Mouse (Mus musculus) regulatory T cell (primary cell): ENCODE measurements around the gene Tmem11.

ENCODE experiments used
- in situ Hi-C: fragments of 300-600 bp; cut with MboI, MseI; formaldehyde crosslinking; loops from one replicate; pipeline ENCODE4 v1.15.1; 2025; ENCODE audit warnings: high pct_unique_total_duplicates

The Tmem11 gene

DNA sequence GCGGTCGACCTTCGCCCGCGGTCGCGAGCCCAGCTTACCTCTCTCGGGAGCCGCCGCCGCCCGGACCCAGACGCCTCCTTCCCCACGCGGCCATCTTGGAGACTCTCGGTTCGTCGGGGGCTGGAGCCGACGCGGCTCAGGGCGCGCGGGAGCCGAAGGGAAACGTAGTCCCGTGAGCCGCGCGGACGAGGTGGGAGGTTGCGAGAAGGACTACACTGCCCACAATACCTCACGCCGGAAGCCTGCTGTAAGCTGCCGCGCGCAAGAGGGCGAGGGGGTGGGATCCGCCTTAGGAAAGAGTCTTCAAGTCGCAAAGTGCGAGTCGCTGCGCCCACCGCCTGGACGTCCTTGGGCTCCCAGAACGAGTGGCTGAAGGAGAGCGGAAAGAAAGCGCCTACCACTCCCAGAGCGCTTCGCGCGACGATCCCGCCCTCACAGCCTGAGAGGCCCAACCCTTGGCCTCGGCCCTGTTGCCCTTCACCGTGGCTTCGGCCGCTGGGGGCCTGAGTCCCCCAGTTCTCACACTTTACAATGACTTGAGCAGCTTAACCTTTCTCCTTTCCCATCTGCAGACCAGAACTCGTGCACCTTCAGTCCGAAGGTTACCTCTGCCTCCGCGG lies at the start of gene Tmem11:
TSS of gene Tmem11 (minus strand) at position 598 of the 620 bp plus-strand sequence.
- in situ Hi-C loops, result no loop called here

DNA sequence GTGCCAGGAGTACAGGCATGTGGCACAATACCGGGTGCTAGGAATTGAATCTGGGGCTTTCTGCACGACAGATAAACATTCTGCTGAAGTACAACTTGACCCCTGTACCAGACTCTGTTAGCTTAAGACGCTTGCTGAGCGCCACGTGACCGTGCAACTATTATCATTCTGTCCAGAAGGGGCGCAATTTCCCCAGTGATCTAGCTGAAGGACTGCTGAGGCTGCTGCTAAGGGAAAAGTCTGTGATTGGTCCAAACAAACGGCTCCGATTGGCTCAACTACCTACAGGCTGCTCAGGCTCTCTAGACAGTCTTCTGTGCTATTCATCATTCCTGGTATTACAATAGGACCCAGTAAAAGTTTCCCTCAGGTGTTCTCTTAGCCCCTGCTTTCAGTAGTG lies 48.2 kb upstream of the Tmem11 start:
- in situ Hi-C loops, result loop anchor here (10.0 kb wide), 1 partner anchor 168 kb away; no protein-coding TSS in a partner anchor

DNA sequence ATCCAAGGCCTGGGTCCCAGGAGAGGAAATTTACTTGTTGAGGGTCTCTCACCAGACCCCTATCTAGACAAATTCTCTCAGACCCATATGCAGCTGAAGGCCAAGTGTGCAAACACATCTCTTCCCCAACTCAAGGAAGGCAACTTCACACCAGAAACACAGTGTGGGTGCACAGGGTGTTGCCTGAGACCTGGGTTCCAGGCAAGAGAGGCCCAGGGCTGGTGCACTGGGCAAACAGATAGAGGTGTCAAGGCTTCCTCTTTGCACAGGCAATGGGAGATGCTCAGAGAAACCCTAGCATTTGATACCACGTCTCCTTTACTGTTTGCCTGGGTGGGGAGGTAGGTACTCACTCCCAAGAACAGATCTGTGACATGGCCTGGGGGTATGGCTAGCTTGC lies 45.9 kb upstream of the Tmem11 start:
- in situ Hi-C loops, result loop anchor here (10.0 kb wide), 1 partner anchor 170 kb away; no protein-coding TSS in a partner anchor

DNA sequence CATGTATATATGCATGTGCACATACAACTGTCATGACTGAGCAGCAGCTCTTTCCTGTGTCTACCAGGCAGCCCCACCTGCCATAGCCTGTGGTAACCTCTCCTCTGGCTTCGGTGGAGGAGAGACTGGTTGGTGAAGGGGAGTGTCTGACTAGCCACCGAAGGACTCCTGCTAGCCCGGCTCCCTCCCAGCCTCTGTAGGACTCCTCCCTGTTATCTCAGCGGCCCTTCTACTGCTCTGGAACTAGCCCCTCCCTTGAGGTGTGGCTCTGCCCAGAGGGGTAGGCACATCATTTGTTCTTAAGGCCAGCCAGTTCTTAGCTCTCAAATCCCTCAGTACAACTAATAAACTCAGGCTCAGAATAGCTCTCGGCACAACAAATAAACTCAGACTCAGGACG lies 45.4 kb upstream of the Tmem11 start:
- in situ Hi-C loops, result loop anchor here (10.0 kb wide), 1 partner anchor 170 kb away; no protein-coding TSS in a partner anchor

DNA sequence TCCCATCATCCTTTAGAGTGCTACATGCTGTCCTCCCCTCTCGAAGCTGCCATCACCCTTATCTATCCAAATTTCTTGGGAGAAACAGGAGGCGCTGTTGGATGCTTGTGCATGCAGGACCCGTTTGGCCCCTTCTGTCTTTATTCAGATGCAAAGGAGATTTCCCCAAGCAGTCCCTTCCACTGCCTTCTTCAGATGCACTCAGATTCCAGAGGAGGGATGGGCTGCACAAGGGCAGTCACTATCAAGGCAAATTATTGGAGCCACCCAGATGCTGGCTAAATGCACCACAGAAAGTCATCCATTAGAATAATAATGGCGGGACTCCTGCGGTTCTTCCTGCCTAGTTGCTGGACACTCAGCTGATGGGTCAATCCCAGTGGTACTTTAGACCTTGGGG lies 43.9 kb upstream of the Tmem11 start:
- in situ Hi-C loops, result loop anchor here (10.0 kb wide), 1 partner anchor 172 kb away; no protein-coding TSS in a partner anchor

DNA sequence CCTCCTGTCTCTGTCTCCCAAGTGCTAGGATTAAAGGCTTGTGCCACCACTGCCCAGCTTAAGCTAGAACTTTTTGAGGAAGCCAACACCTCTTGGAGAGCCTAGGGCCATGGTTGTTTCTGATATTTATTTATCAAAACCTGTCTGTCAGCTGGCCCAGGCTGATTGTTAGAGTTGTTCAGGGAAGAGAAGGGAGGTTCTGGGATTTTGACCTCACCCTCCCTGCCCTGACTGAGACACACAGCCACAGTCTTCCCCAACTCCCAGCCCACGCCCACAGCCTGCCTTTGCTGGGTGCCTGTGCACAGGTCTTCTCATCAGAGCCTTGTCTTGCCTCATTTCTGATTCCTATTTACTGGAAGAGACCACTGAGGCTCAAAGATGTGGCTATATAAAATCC lies 43.1 kb upstream of the Tmem11 start:
- in situ Hi-C loops, result loop anchor here (10.0 kb wide), 1 partner anchor 173 kb away; no protein-coding TSS in a partner anchor

DNA sequence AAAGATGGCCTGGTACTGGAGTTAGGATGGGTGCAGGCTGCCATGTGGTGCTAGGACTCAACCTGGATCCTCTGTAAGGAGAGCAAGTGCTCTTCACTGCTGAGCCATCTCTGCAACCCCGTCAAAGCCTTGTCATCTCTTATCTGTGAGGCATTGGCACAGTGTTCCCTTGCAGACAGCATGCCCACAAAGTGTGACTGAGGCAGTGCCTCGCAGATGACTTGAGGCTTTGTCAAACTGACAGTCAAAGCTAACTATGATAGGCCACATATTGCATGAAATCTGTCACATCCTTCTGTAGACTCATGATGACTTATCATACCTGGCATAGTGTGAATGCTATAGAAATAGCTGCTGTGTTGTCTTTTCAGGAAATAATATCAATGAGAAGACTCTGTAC lies 40.9 kb upstream of the Tmem11 start:
- in situ Hi-C loops, result loop anchor here (10.0 kb wide), 1 partner anchor 175 kb away; no protein-coding TSS in a partner anchor

DNA sequence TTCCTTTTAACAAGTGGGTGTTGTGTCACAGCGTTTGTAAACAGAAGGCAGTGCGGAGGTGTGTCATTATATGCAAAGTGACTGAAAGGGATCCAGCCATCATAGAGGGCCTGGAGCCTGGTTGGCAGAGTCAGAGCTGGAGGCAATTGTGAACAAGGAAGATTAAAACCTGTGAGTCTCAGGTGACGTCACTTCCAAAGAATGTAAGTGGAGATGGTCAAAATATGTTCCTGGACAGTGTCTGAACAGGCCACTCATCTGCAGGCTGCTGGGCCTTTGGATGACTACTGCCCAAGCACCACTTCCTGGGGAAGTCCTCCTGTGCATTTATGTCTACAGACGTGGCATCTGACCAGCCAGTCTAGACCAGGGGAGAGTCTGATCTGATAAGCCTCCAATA lies 36.1 kb upstream of the Tmem11 start:
- in situ Hi-C loops, result no loop called here

DNA sequence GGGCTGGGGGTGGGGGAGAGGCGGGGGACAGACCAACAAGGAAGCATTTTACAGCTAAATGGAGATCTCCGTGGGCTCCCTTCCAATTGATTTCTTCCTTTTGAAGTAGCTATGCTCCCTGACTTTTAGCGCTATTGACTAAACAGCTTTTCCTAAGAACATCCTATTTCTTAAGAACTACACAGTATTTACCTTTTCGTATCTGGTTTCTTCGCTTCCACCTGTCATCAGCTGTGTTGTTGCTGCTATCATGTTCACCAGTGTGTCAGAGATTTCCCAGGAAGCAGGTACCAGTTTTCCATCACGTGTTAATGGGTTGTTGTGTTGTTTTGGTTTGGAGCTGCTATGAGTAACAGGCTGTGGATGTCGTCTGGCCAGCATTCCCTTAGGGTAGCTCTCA lies 35.4 kb upstream of the Tmem11 start, which contains the start of gene Natd1:
TSS of gene Natd1 (minus strand) at position 260 of the 400 bp plus-strand sequence.
- in situ Hi-C loops, result no loop called here

DNA sequence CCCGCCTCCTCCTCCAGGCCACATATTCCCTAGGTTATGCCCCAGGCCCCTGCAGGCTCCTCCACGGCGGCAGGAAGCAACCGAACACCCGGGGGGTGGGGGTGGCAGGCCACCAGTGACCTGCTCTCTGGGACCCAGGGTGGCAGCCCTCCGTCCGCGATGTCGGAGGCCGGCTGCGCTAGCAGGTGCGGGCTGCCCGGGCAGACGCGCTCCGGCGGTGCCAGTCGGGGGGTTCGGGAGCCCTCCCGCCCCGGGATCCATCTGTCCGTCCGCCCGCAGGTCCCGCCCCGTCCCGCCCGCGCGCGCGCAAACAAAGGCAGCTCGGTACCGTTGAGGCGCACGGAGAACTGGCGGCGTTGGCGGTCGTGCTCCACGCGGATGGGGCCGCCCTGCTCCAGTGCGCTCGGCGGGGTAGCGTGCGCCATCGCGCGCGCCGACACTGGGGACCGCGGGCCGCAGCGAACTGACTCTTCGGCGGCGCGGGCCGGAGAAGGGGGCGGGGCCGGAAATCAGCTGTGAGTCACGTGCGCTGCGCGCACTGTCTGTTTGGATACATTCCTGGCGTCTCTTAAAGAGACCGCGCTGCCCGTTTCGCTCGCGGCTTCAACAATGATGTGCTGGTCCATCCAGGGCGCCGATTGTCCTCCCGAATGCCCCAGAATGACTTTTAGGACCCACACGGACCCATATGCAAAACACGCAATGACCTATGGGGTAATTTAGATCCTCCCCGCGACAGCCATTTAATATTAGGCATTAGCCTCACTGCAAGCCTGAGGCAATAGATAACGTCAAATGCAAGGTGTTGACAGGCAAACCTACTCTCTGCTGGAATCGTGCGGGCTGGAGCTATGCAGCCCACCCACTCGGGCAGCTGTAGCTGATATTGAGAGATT lies 34.5 kb upstream of the Tmem11 start:
- in situ Hi-C loops, result no loop called here

DNA sequence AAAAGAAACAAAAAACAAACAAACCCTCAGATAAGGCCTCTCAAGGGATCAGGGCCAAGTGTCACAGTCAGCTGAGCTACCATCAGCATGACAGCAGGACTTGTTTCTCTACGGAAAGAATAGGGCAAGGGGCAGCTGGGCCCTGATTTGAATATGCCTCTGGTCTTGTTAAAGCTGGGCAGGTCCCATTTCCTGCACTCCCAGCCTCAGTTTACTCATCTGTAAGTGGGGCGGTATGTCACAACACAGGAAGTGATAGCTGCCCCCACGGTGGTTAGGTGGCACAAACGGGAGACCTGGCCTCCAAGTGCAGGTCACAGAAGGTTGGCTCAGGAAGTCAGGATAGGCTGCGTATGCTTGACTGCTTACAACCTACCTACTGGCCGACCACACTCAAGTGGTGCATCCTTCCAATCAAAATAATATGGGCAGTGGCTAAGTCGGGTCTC lies 33.5 kb upstream of the Tmem11 start:
- in situ Hi-C loops, result no loop called here

DNA sequence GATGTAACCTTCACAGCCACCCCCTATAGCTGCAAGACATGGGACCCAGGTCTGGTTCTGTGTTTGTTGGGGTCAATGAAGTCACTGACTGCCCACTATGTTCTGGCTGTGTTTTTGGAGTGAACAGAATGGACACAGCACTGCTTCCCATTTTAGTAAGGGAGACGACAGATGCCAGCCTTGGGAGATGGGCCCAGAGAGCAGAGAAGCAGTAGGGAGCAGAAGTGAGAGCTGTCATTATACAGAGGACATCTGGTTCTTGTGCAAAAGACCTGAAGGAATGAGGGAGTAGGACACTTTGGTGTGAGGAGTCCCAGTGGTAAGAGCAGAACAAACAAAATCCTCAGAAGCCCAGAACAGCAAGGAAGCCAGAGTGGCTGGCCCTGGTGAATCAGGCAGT lies 30.6 kb upstream of the Tmem11 start:
- in situ Hi-C loops, result no loop called here

DNA sequence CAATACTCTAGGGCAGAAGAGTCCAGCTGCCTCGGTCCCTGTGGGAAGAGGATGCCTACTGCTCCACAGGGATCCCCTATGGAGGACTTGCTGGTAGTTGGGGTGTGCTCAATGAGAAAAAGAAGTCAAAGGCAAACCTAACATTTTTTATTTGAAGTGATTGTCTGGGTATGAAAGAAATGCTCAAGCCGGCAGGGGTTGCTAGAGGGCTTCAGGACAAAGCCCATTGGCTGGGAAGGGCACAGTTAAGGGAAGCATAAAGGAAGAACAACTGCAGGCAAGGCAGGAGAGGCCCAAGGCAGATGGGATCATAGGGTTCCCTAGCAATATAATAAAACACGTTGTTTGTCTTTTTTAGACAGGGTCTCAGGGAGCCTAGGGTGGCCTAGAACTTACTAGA lies 29.0 kb upstream of the Tmem11 start:
- in situ Hi-C loops, result no loop called here

DNA sequence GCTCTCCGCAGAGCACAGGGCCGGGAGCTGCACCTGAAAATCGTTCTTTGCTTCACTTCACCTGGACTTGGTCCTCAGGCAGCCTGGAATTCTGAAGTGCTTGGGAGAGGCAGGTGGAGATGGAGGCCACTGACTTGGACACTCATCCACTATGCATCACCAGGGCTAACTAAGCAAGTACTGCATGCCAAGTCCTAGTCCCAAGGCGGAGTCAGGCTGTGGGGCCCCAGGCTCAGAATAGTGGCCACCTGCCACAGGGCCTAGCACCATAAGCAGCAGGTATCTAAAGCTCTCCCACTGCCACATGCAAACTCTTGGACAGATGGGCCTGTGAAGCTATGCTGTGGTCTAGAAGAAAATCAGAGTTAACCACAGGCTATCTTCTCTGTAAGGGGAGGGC lies 27.4 kb upstream of the Tmem11 start:
- in situ Hi-C loops, result no loop called here

DNA sequence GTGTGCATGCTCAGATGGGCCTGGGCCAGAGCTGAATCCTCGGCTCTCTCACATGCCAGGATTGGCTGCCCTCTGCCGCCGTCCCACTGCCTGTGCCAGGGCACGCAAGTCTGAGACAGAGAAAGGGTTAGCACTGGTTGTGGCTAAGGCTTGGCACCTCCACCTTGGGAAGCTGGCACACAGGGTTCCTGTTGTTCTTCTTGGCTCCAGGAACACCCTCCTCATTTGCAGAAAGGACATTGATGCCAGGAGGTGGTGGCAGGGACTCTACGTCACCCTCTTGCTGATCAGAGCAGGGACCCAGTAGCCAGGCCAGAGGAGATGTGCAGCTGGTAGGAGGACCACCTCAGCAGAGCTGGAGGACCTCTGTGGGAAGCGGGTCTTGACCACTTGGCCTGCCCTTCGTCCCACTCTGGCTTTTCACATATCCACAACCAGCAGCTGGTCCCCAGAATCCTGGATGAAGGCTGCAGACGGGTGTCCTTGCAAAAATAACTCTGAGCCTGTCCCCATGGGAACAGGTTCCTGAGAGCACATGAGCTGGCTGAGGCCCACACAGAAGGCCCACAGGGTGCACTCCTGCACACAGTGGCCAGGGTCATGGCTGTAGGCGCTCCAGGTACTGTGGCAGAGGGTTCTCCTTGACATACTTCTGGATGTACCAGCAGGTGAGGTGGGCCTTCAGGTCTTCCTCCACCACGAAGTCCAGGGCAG lies 26.5 kb upstream of the Tmem11 start:
- in situ Hi-C loops, result no loop called here

DNA sequence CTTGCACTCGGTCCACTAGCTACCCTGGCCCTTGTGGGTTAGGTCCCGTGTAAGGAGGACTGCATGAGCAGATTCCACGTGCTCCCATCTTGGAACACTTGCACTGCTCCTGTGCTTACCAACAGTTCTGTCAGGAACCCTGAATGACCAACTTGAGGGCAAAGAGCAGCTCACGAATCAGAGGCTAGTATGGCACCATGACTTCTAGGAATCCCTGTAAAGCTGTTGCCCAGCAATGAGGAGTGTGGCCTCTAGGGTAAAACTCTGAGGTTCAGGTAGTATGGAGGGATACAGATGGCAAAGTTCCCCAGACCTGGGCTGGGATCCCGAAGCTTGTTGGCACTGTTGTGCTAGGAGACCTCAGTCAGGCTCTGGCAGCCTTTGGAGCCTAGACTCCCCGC lies 24.6 kb upstream of the Tmem11 start:
- in situ Hi-C loops, result no loop called here

DNA sequence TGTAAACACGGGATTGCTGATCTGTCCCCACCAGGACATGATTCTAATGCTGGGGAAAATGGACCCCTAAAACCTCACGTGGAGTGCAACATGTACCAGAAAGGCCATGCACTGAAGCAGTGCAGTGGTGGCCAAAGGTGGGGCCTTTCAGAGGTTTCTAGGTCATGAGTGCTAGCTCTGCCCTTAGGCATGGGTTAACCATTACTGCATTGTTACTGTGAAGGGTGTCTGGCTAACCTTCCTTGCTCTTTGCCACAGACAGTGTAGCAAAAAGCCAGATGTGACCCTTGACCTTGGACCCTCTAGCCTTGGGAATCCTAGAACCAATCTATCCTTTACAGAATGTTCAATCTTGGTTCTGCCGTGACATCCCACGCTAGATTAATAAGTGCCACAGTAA lies 23.4 kb upstream of the Tmem11 start:
- in situ Hi-C loops, result no loop called here

DNA sequence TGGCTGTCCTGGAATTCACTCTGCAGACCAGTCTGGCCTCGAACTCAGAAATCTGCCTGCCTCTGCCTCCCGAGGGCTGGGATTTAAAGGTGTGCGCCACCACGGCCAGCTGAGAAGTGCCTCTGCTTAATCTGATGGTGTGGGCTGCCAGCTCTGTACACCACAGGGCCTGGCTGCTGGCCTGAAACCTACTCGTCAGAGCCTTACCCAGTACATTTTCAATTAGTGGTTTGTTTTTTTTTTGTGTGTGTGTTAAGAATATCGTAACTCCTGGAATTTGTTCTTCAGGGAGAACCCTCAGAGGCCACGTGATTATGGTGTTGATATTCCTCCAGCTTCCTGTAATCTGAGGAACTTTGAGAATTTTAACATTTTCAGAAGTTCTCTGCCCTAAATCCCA lies 22.9 kb upstream of the Tmem11 start:
- in situ Hi-C loops, result no loop called here

DNA sequence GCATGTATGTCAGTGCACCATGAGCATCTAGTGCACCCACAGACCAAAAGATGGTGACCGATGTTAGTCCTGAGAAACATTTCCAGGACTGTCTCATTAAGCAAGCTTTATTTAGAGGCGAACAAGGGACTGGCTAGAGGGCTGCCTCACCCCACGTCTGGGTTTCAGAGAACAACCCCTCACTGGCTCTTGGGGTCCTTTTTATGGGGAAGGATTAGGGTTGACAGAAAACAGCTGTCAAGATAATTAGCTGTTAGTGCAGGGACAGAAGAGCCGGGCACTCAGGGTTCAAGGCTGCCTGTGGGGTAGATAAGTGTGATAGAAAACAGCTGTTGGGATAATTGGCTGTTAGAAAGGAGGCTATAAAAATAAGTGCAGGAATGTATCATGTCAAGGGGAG lies 16.8 kb upstream of the Tmem11 start:
- in situ Hi-C loops, result no loop called here

DNA sequence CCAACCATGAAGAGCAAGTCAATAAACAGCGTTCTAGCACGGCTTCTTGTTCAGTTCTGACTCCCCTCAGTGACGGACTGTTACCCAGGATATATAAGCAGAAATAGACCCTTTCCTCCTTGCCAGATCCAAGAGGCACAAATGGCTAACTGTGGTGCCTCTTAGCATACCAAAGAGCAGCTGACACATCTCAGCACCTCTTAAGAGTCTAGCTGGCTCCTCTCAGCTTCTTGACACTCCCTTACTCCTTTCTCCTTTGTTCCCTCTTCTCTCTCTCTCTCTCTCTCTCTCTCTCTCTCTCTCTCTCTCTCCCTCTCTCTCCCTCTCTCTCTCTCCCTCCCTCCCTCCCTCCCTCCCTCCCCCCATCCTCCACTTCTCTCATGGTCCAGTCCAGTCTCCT lies 11.7 kb upstream of the Tmem11 start:
- in situ Hi-C loops, result no loop called here

DNA sequence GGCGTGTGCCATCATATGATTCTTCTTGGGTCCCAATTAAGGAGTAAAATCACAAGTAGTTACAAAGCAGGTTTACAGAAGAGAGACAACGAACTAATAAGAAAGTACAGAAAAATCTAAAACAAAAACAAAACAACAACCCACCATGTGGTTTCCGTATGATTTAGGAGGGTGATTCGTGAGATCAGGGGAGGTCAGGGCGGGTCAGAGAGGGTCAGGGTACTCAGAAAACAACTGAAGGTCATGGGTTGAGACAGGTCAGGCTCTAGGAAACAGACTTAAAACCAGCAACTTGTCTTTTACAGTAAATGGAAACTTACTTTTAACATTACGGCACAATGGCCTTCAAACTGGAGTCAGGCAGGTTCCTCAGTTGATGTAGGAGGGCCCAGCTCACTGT lies 11.2 kb upstream of the Tmem11 start:
- in situ Hi-C loops, result no loop called here

DNA sequence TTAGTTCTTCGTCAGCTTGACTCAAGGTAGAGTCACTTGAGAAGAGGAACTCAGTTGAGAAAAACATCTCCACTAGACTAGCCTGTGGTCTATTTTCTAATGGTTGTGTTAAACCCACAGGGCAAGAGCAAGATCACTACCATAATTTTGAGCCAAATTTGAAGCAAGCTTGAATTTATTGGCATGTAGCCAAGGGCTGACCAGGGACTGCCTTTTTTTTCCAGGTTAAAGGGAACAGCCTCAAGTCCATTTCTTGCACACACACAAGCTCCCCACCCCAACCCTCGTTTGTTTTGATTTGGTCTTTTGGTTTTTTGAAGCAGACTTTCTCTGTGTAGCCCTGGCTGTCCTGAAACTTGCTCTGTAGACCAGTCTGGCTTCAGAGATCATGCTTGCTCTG lies 10.8 kb upstream of the Tmem11 start:
- in situ Hi-C loops, result no loop called here
